Mouse (Mus musculus) erythroblast, embryonic 14.5 days (primary cell): ENCODE results near the gene Sox5. TPM values are rescaled to one million over a fixed set of nuclear protein-coding genes. Genes with fewer than 3 reads are reported as not detected.

Source experiments
- H3K27me3 ChIP-seq: 2 replicates; pipeline ENCODE4 v1.6.1; 2012; ENCODE audit warnings: inconsistent platforms; ENCODE audit not compliant: control insufficient read depth
- H3K36me3 ChIP-seq: 2 replicates; pipeline ENCODE4 v1.6.1; 2012; ENCODE audit warnings: mild to moderate bottlenecking, inconsistent platforms; ENCODE audit not compliant: control insufficient read depth
- H3K4me1 ChIP-seq: 2 replicates; pipeline ENCODE4 v1.6.1; 2012; ENCODE audit warnings: inconsistent platforms; ENCODE audit not compliant: control insufficient read depth
- H3K4me3 ChIP-seq: replicated peaks from 2 replicates; pipeline ENCODE3; 2012; ENCODE audit warnings: moderate library complexity, mild to moderate bottlenecking, inconsistent platforms
- H3K9me3 ChIP-seq: 2 replicates; pipeline ENCODE4 v1.6.1; 2012; ENCODE audit warnings: low read length, inconsistent platforms, mixed read lengths; ENCODE audit not compliant: control insufficient read depth
- GATA1 ChIP-seq: IDR thresholded peaks from 2 replicates; pipeline ENCODE4 v1.6.1; 2012; ENCODE audit warnings: low read length, inconsistent platforms, mixed read lengths
- TAL1 ChIP-seq: IDR thresholded peaks from 3 replicates; pipeline ENCODE4 v1.6.1; 2012; ENCODE audit warnings: low read length, inconsistent platforms, mixed read lengths
- polyA plus RNA-seq: library from polyadenylated mRNA; stranded (reverse); fragments of >175 nt; gene quantifications from 2 replicates; pipeline ENCODE4 v1.2.3, GENCODE M21; 2012

Gene Sox5
- polyA plus RNA-seq, 1 experiment = not detected

DNA sequence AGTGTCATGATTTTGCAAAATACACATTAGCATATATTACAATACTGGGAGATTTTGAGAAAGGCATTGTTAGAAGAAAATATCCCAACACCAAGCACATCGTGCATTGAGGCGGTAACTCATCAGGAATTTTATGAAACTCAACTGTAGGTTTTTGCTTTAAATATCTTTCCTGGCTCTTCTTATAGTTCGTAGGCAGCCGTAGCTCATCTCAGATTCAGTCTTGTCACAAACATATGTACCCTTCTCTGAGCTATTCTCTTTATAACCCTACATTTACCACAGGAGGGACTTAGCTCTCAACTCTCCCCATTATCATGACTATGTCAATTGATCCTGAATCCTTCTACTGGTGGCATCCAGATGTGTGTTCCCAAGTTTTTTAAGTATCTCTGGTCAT, 705.4 kb downstream of the Sox5 start:
- H3K27me3 ChIP-seq = no peaks in the 10 kb centered on the region
- H3K4me1 ChIP-seq = no peaks in the 10 kb centered on the region
- TF ChIP-seq GATA1 (no peak), TAL1 (no peak)
- H3K36me3 ChIP-seq = no peaks in the 10 kb centered on the region
- no peak overlapping the region for H3K4me3 ChIP-seq
- no peaks in the 10 kb centered on the region; the same call in 1 of the 2 replicates for H3K9me3 ChIP-seq

DNA sequence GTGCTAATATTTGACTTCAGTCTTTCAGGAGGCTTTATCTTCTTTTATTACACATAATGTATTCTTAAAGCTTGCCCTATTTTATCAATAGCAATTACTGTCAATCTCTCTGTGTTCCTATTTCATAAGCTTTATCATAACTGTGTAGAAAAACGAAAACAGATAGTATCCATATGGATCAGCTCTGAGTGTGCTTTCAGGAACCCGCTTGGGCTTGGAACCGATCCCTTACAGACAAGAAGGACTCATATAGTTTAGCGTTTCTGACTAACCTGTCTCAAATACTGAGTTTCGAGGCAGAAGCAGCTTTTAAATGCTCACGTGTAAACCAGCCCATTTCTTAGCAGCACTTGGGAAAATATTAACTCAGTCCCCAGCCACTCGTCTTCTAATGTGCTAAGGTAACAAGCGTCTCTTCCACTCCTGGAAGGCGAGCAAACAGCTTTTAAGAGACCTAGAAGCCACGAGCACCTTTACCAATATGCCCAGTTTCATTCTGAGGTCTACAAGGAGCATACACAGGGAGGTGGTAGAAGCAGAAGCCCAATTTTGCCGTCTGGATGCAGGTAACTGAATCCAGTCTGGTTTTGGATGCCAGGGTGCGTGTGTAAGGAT, 706.3 kb downstream of the Sox5 start:
- no peaks in the 10 kb centered on the region for H3K27me3 ChIP-seq

DNA sequence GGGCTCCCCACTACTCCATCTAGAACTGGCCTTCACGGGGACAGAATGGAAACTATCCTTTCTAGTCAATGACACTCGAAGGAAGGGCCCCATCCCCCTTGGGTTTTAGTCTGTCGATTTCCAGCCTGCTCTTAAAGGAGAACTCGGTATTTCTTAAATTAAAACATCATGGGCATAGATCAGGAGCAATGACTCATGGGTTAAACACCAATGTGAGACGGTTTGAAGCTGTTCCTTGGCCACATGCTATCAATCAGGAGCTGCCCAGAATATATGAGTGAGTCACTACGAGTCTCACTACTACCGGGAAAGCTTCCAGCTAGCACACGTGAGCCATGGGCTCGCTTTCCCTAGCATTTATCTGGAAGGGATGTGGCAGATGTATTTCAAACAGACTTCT, 707.0 kb downstream of the Sox5 start:
- no peak overlapping the region for H3K4me3 ChIP-seq
- no peak for TF ChIP-seq GATA1
- TF ChIP-seq TAL1 = no peak
- H3K27me3 ChIP-seq = no peaks in the 10 kb centered on the region
- H3K9me3 ChIP-seq = no peaks in the 10 kb centered on the region; the same call in 1 of the 2 replicates
- H3K4me1 ChIP-seq = no peaks in the 10 kb centered on the region
- H3K36me3 ChIP-seq = no peaks in the 10 kb centered on the region

More for the DNA sequence above, 706.3 kb downstream of the Sox5 start:
- H3K4me1 ChIP-seq = no peaks in the 10 kb centered on the region
- no peaks in the 10 kb centered on the region; the same call in 1 of the 2 replicates for H3K9me3 ChIP-seq
- no peaks in the 10 kb centered on the region for H3K36me3 ChIP-seq
- no peak overlapping the region for H3K4me3 ChIP-seq
- TF ChIP-seq TAL1 (no peak), GATA1 (no peak)

DNA sequence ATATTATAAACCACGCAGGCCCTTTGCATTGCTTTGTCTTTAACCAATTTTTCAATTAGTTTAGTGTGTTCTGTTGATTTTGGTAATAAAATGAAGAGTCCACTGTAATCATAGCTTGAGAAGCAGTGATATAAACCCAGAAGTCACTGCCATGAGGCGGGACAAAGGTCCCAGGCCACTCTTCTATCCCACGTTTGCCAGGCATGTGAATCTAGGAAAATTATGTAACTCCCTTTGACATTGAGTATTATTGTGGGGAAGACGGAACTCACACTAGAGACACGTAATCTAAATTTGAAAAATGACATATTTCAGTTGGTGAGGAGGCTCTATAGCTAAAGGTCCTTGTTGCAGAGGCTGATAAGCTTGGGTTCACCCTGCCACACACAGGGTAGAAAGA, 711.3 kb downstream of the Sox5 start:
- H3K9me3 ChIP-seq = no peaks in the 10 kb centered on the region
- H3K4me3 ChIP-seq = no peak overlapping the region
- H3K36me3 ChIP-seq = no peaks in the 10 kb centered on the region
- no peak for TF ChIP-seq GATA1
- no peak for TF ChIP-seq TAL1
- no peaks in the 10 kb centered on the region for H3K4me1 ChIP-seq
- H3K27me3 ChIP-seq = no peaks in the 10 kb centered on the region

DNA sequence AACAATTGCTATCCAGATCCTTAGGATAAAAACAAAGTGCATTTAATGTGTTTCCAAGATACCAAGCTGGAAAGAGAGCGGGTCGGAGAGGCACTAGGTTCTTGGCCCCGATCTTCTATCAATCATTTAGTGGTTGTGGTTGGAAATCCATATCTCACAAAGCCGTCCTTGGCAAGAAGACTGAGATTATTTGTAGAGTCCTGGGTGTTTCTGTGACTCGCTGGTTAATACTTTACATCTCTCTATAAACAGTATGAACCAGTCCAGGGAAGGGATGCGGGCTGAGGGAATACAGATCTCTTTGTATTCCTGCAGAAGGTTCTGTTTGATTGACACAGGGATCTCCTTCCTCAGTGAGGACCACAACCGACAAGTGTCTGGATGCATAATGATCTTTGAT, 714.3 kb downstream of the Sox5 start:
- Histone ChIP-seq H3K4me3 (no peak overlapping the region), H3K36me3 (no peaks in the 10 kb centered on the region), H3K9me3 (no peaks in the 10 kb centered on the region), H3K4me1 (no peaks in the 10 kb centered on the region), H3K27me3 (no peaks in the 10 kb centered on the region)
- TF ChIP-seq TAL1 (no peak), GATA1 (no peak)

DNA sequence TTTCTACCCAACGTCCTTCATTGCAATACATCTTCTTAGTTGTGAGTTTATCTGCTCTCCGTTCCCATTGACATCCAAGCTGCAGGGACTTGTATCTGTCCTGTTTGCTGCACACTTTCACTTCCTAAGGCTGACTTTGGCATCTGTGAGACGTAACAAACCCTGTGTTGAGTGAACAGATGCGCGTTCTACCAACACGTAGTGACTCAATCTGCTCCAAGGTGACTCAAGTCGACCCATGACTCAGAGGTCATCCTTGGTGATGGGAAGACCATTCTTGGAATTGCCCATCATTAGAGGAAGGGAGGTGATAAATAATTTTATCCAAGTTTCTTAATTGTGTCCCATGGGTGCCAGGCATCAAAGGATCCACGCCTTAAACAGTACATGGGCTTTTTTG, 719.3 kb downstream of the Sox5 start:
- no peak overlapping the region for H3K4me3 ChIP-seq
- no peaks in the 10 kb centered on the region for H3K4me1 ChIP-seq
- no peaks in the 10 kb centered on the region for H3K27me3 ChIP-seq
- no peaks in the 10 kb centered on the region for H3K36me3 ChIP-seq
- H3K9me3 ChIP-seq = no peaks in the 10 kb centered on the region
- TF ChIP-seq GATA1 (no peak), TAL1 (no peak)

DNA sequence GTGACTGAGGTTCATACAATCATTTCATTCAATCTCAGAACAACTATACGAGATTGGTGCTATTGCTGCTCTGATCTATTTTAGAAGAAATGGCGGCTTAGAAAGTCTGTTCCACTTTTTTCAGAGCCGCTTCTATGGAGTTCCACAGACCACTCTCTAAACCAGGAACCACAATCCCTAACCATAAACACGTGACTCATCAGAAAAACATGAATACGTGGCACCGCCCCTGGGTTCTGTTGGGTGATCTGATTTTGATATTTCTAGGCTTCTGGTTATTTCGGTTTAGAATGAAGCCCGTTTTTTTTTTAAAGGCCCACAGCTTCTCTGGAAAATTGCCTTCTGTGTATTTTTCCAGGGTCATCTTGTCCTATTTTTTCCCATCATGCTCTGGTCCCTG, 720.0 kb downstream of the Sox5 start:
- Histone ChIP-seq H3K36me3 (no peaks in the 10 kb centered on the region), H3K4me3 (no peak overlapping the region), H3K9me3 (no peaks in the 10 kb centered on the region), H3K4me1 (no peaks in the 10 kb centered on the region), H3K27me3 (no peaks in the 10 kb centered on the region)
- TF ChIP-seq TAL1 = no peak
- TF ChIP-seq GATA1 = no peak

DNA sequence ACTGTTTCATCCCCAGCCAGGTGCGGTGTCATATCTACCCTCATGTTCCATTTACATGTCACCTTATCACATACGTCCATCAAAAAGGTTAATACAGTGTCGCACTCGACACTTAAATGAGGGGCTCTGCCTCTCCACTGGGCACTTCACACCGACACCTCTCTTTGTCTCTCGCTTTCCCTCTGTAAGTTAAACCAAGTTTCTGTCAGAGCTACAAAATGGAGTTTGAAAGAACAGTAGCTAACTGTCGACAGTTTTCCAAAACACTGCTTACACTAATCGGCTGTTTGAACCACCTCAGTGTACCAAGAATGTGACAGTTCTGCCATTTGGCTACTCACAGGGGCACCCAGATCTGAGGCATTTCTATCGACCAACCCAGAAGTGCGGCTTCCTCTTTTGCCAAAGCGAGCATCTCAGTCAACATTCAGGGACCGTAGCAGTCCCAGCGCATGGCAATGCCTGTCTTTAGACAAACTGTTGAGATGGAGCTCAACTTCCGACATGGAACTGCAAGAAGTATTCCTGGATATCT, 724.6 kb downstream of the Sox5 start:
- Histone ChIP-seq H3K36me3 (no peaks in the 10 kb centered on the region), H3K4me1 (no peaks in the 10 kb centered on the region), H3K27me3 (no peaks in the 10 kb centered on the region), H3K9me3 (no peaks in the 10 kb centered on the region), H3K4me3 (no peak overlapping the region)
- TF ChIP-seq TAL1 = no peak
- no peak for TF ChIP-seq GATA1

DNA sequence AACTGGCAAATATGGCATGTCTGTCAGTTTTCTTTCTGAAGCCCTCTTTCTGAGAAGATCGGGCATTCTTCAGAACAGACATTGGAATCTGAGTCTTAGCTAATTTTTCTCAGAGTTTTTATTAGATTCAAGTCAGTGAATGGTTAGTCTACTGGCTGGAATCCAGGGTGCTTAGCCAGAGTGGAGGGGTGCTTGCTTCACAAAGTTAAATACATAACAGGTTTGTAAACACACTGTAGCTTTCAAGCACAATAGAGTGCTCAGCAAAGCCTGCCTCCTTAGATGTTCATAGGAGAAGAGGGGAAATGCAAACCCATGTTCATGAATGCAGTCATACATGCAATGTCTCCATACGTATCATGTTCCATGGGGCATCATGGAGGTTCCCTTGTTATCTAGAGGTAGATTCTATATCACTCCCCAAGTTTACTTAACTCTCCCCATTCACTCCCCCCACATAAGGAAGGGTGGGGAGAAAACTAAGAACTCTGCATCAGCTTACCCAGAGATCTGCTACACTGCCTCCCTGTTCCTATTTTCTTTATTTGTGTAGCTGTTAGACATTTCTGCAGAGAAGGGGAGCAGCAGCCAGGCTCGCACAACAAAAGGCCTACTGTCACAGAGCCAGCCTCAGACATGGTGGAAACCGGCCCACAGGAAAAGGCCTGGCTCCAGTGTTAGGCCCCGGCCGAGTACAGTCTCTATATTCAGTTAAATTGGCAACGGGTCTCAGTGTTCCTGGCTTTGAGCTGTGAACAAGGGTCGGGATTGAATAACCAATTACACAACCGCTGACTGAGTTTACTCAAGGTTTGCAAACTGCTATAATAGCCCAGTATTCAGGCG, 725.3 kb downstream of the Sox5 start:
- H3K27me3 ChIP-seq = no peaks in the 10 kb centered on the region
- H3K36me3 ChIP-seq = no peaks in the 10 kb centered on the region
- TF ChIP-seq TAL1 = no peak
- TF ChIP-seq GATA1 = no peak
- no peak overlapping the region for H3K4me3 ChIP-seq
- no peaks in the 10 kb centered on the region for H3K9me3 ChIP-seq
- H3K4me1 ChIP-seq = no peaks in the 10 kb centered on the region
